Mouse (Mus musculus) bone marrow, adult 2 months (tissue): ENCODE data around the gene Mob3c. TPM values are rescaled to one million over a fixed set of nuclear protein-coding genes. Genes with fewer than 3 reads are reported as not detected.

ENCODE experiments used
- H3K27ac ChIP-seq: fragments of 200-500 bp; 2 replicates; pipeline ENCODE4 v1.5.1; 2012; ENCODE audit warnings: low read depth, mild to moderate bottlenecking, control low read depth, inconsistent platforms, low read length; ENCODE audit not compliant: control insufficient read depth, poor library complexity, insufficient read depth
- H3K4me1 ChIP-seq: fragments of 200-500 bp; 2 replicates; pipeline ENCODE4 v1.6.1; 2011; ENCODE audit warnings: low read length; ENCODE audit not compliant: control insufficient read depth, insufficient read depth
- H3K4me3 ChIP-seq: fragments of 200-500 bp; replicated peaks from 2 replicates; pipeline ENCODE3; 2011; ENCODE audit warnings: mild to moderate bottlenecking, low read depth, low read length, control low read depth; ENCODE audit not compliant: control insufficient read depth
- CTCF ChIP-seq: fragments of 200-500 bp; IDR thresholded peaks from 2 replicates; pipeline ENCODE4 v1.5.1; 2011; ENCODE audit warnings: low read length, control low read depth; ENCODE audit not compliant: control insufficient read depth, insufficient read depth
- POLR2A ChIP-seq: fragments of 200-500 bp; IDR thresholded peaks from 2 replicates; pipeline ENCODE4 v1.6.1; 2011; ENCODE audit warnings: low read depth, mild to moderate bottlenecking, control low read depth, low read length, borderline replicate concordance; ENCODE audit not compliant: control insufficient read depth
- WGBS: fragments of 180-500 bp; shearing (Covaris S2); methylation state at CpG from one replicate; pipeline ENCODE4 v1.1.7; 2018; 5-methylcytosine and 5-hydroxymethylcytosine counted together
- polyA plus RNA-seq: library from polyadenylated mRNA; stranded (reverse); fragments of >200 nt; gene quantifications from 2 replicates; pipeline ENCODE4 v1.2.4, GENCODE M21; 2011; ENCODE audit warnings: low replicate concordance; ENCODE audit not compliant: missing spikeins, insufficient read depth, insufficient read length

Mob3c gene
- polyA plus RNA-seq, 1 experiment = 26.1 TPM

- WGBS = 87% methylated on average over 16 of the region's 16 CpGs
- H3K4me3 ChIP-seq = no peak overlapping the region
- no peak overlapping the region for H3K27ac ChIP-seq
- no peaks in the 10 kb centered on the region for H3K4me1 ChIP-seq
- TF ChIP-seq POLR2A (no peak), CTCF (no peak)
These were observed 41.8 kb downstream of the Mob3c start for GRCm38 (mm10) chr4:115869512-115870210.

GRCm38 (mm10) chr4:115873231-115873630, 45.3 kb downstream of the Mob3c start:
- TF ChIP-seq CTCF (no peak), POLR2A (no peak)
- Histone ChIP-seq H3K4me1 (no peaks in the 10 kb centered on the region), H3K4me3 (no peak overlapping the region), H3K27ac (no peak overlapping the region)
- WGBS = 91% methylated on average over 3 of the region's 3 CpGs

GRCm38 (mm10) chr4:115878216-115878678, 50.4 kb downstream of the Mob3c start:
- TF ChIP-seq CTCF (no peak), POLR2A (no peak)
- no peak overlapping the region; the same call in 1 of the 2 replicates for H3K27ac ChIP-seq
- WGBS = 81% methylated on average over 11 of the region's 11 CpGs
- no peaks in the 10 kb centered on the region for H3K4me1 ChIP-seq
- H3K4me3 ChIP-seq = no peak overlapping the region

- no peak overlapping the region for H3K27ac ChIP-seq
- WGBS = 80% methylated on average over 9 of the region's 9 CpGs
- H3K4me3 ChIP-seq = no peak overlapping the region
- H3K4me1 ChIP-seq = no peaks in the 10 kb centered on the region
- TF ChIP-seq POLR2A = no peak
- no peak for TF ChIP-seq CTCF
These were observed 50.9 kb downstream of the Mob3c start for GRCm38 (mm10) chr4:115878828-115879227.

- Histone ChIP-seq H3K4me3 (no peak overlapping the region), H3K27ac (no peak overlapping the region), H3K4me1 (no peaks in the 10 kb centered on the region)
- TF ChIP-seq CTCF (no peak), POLR2A (no peak)
- 41% methylated on average over 1 of the region's 1 CpGs for WGBS
These were observed 53.3 kb downstream of the Mob3c start for GRCm38 (mm10) chr4:115881183-115881582.

GRCm38 (mm10) chr4:115882195-115882594, 54.3 kb downstream of the Mob3c start:
- Histone ChIP-seq H3K4me3 (no peak overlapping the region), H3K27ac (no peak overlapping the region), H3K4me1 (no peaks in the 10 kb centered on the region)
- 51% methylated on average over 4 of the region's 4 CpGs for WGBS
- TF ChIP-seq POLR2A = no peak
- no peak for TF ChIP-seq CTCF

GRCm38 (mm10) chr4:115884022-115884421, 56.1 kb downstream of the Mob3c start, which contains the start of gene Kncn:
Gene Kncn (plus strand): TSS chr4:115884400.
- no peak within 1 kb of the TSS for H3K4me3 ChIP-seq
- TF ChIP-seq POLR2A (no peak), CTCF (no peak)
- H3K27ac ChIP-seq = no peak within 1 kb of the TSS
- H3K4me1 ChIP-seq = no peaks in the 10 kb centered on the region
- WGBS = 75% methylated on average over 6 of the region's 6 CpGs

Other genes with a start within 250 kb of the Mob3c start
- gene Cyp4a32, start 227.1 kb upstream of the Mob3c start, polyA plus RNA-seq = not detected in 2 replicates
- 5.6 and 12.0 TPM in 2 replicates for gene Cyp4b1, start 180.4 kb upstream of the Mob3c start, polyA plus RNA-seq
- gene Efcab14, start 90.3 kb upstream of the Mob3c start, polyA plus RNA-seq = 6.1 and 7.0 TPM in 2 replicates
- gene Tex38, start 47.1 kb upstream of the Mob3c start, polyA plus RNA-seq = not detected in 2 replicates
- gene Atpaf1, start 43.3 kb upstream of the Mob3c start, polyA plus RNA-seq = 6.4 and 9.2 TPM in 2 replicates
- 23.7 and 48.7 TPM in 2 replicates for gene Mknk1, start 11.1 kb downstream of the Mob3c start, polyA plus RNA-seq
- gene Kncn, start 56.3 kb downstream of the Mob3c start, polyA plus RNA-seq = 1.2 TPM in 1 of 2 replicates, not detected in the other
- not detected in 2 replicates for gene 6430628N08Rik, start 62.6 kb downstream of the Mob3c start, polyA plus RNA-seq
- gene Dmbx1, start 111.8 kb downstream of the Mob3c start, polyA plus RNA-seq = not detected in 2 replicates
- 1.3 and 5.1 TPM in 2 replicates for gene Faah, start 189.8 kb downstream of the Mob3c start, polyA plus RNA-seq
- gene Nsun4, start 225.8 kb downstream of the Mob3c start, polyA plus RNA-seq = 5.8 and 13.0 TPM in 2 replicates
- 449 and 551 TPM in 2 replicates for gene Uqcrh, start 247.0 kb downstream of the Mob3c start, polyA plus RNA-seq
- gene Lrrc41, start 247.2 kb downstream of the Mob3c start, polyA plus RNA-seq = 8.2 and 11.4 TPM in 2 replicates